Mouse (Mus musculus): ENCODE measurements around the gene Gm21256. TPM values are rescaled to one million over a fixed set of nuclear protein-coding genes. Genes with fewer than 3 reads are reported as not detected.
"Not testable (repeated sequence)": the region's sequence is repeated elsewhere in the genome, so short reads cannot be mapped to it uniquely, and the experiment has no call there.

Gm21256 gene
- polyA plus RNA-seq (2015; fragmentation: Nextera tagmentation; extraction: Ambion mirVana) = not detected in 2 replicates

GRCm38 (mm10) chrY:47450660-47451059 lies at the start of gene Gm21256:
Gm21256 (plus strand) TSS chrY:47450960.
- no CpG with 5 or more reads among the region's 7 CpGs for WGBS
- H3K36me3 ChIP-seq (ENCODE audit: control insufficient read depth, insufficient read depth, low read length); H3K9me3 ChIP-seq (ENCODE audit: control insufficient read depth, low read length); H3K9ac ChIP-seq (ENCODE audit: low read length); H3K4me3 ChIP-seq (ENCODE audit: low read depth, low read length); H3K27ac ChIP-seq (replicated peaks); ATAC-seq (ENCODE audit: low FRiP score, low TSS enrichment); DNase-seq (ENCODE audit: low spot score); H3K27me3 ChIP-seq (ENCODE audit: control insufficient read depth, insufficient read depth, low read length); H3K4me1 ChIP-seq (replicated peaks; ENCODE audit: control insufficient read depth, insufficient read depth); H3K4me2 ChIP-seq (replicated peaks; ENCODE audit: low read depth): not testable (repeated sequence)

Other genes with a start within 250 kb of the Gm21256 start
- gene Gm21170, start 240.1 kb downstream of the Gm21256 start, polyA plus RNA-seq (2015; fragmentation: Nextera tagmentation; extraction: Ambion mirVana) = not detected in 2 replicates